Mouse (Mus musculus): Measurements from ENCODE around the gene Hrh2. TPM values are rescaled to one million over a fixed set of nuclear protein-coding genes. Genes with fewer than 3 reads are reported as not detected.

Gene Hrh2
- polyA plus RNA-seq, 1 experiment from 2014 or later: not detected

GRCm38 (mm10) chr13:54202458-54202857 lies 10.5 kb downstream of the Hrh2 start:
- no peak for DNase-seq (ENCODE audit: low spot score, missing footprints)
- 0 out of 2 replicates have a peak, but pooled peaks cover 2% of the 10 kb centered on the region for H3K4me1 ChIP-seq (ENCODE audit: control insufficient read depth, insufficient read depth, low read length)
- 89% methylated on average over 8 of the region's 8 CpGs for WGBS

GRCm38 (mm10) chr13:54203419-54203818 lies 11.5 kb downstream of the Hrh2 start:
- no peaks in the 10 kb centered on the region for H3K36me3 ChIP-seq (ENCODE audit: control insufficient read depth, insufficient read depth, low read length)
- H3K9me3 ChIP-seq (ENCODE audit: control insufficient read depth, low read length): no peaks in the 10 kb centered on the region
- H3K9ac ChIP-seq (ENCODE audit: low read length): no peak overlapping the region
- H3K4me2 ChIP-seq: no peak overlapping the region
- H3K4me1 ChIP-seq (ENCODE audit: control insufficient read depth, insufficient read depth, low read length): 0 out of 2 replicates have a peak, but pooled peaks cover 2% of the 10 kb centered on the region
- no peak overlapping the region for H3K27ac ChIP-seq (ENCODE audit: low read depth, low read length)
- DNase-seq (ENCODE audit: low spot score, missing footprints) (no peak), ATAC-seq (ENCODE audit: low FRiP score) (no peak)
- H3K4me3 ChIP-seq (ENCODE audit: low read depth, low read length): no peak overlapping the region
- no peaks in the 10 kb centered on the region for H3K27me3 ChIP-seq (ENCODE audit: control insufficient read depth, insufficient read depth, low read length)
- 88% methylated on average over 2 of the region's 2 CpGs for WGBS

More at GRCm38 (mm10) chr13:54202458-54202857, 10.5 kb downstream of the Hrh2 start:
- Histone ChIP-seq H3K9ac (ENCODE audit: low read length) (no peak overlapping the region), H3K27ac (ENCODE audit: low read depth, low read length) (no peak overlapping the region), H3K9me3 (ENCODE audit: control insufficient read depth, low read length) (no peaks in the 10 kb centered on the region), H3K4me3 (ENCODE audit: low read depth, low read length) (no peak overlapping the region), H3K4me2 (no peak overlapping the region), H3K27me3 (ENCODE audit: control insufficient read depth, insufficient read depth, low read length) (no peaks in the 10 kb centered on the region), H3K36me3 (ENCODE audit: control insufficient read depth, insufficient read depth, low read length) (no peaks in the 10 kb centered on the region)
- ATAC-seq (ENCODE audit: low FRiP score): no peak

GRCm38 (mm10) chr13:54205195-54205594 lies 13.3 kb downstream of the Hrh2 start:
- DNase-seq (ENCODE audit: low spot score, missing footprints) (no peak), ATAC-seq (ENCODE audit: low FRiP score) (no peak)
- 83% methylated on average over 7 of the region's 7 CpGs for WGBS
- Histone ChIP-seq H3K4me3 (ENCODE audit: low read depth, low read length) (no peak overlapping the region), H3K4me1 (ENCODE audit: control insufficient read depth, insufficient read depth, low read length) (peaks cover 4% of the 10 kb centered on the region; the same call in 1 of the 2 replicates), H3K27me3 (ENCODE audit: control insufficient read depth, insufficient read depth, low read length) (no peaks in the 10 kb centered on the region), H3K4me2 (no peak overlapping the region), H3K36me3 (ENCODE audit: control insufficient read depth, insufficient read depth, low read length) (no peaks in the 10 kb centered on the region), H3K27ac (ENCODE audit: low read depth, low read length) (no peak overlapping the region), H3K9me3 (ENCODE audit: control insufficient read depth, low read length) (no peaks in the 10 kb centered on the region), H3K9ac (ENCODE audit: low read length) (no peak overlapping the region)

GRCm38 (mm10) chr13:54206140-54206753 lies 14.3 kb downstream of the Hrh2 start:
- 68% methylated on average over 9 of the region's 9 CpGs for whole genome bisulfite sequencing
- no peak for ATAC-seq (ENCODE audit: low FRiP score)
- no peak overlapping the region for H3K4me2 ChIP-seq

GRCm38 (mm10) chr13:54209476-54210253 lies 17.7 kb downstream of the Hrh2 start:
- Histone ChIP-seq H3K4me1 (ENCODE audit: control insufficient read depth, insufficient read depth, low read length) (peaks cover 18% of the 10 kb centered on the region), H3K4me3 (ENCODE audit: low read depth, low read length) (no peak overlapping the region), H3K9ac (ENCODE audit: low read length) (peak overlapping the region; percentile 5; the same call in 1 of the 2 replicates), H3K27ac (ENCODE audit: low read depth, low read length) (no peak overlapping the region), H3K4me2 (no peak overlapping the region), H3K9me3 (ENCODE audit: control insufficient read depth, low read length) (no peaks in the 10 kb centered on the region), H3K36me3 (ENCODE audit: control insufficient read depth, insufficient read depth, low read length) (no peaks in the 10 kb centered on the region), H3K27me3 (ENCODE audit: control insufficient read depth, insufficient read depth, low read length) (no peaks in the 10 kb centered on the region)
- no peak for DNase-seq (ENCODE audit: low spot score, missing footprints)
- no peak for ATAC-seq (ENCODE audit: low FRiP score)
- WGBS: 60% methylated on average over 8 of the region's 8 CpGs

More at GRCm38 (mm10) chr13:54206140-54206753, 14.3 kb downstream of the Hrh2 start:
- DNase-seq (ENCODE audit: low spot score, missing footprints): peak; percentile 76
- Histone ChIP-seq H3K4me3 (ENCODE audit: low read depth, low read length) (no peak overlapping the region), H3K27me3 (ENCODE audit: control insufficient read depth, insufficient read depth, low read length) (no peaks in the 10 kb centered on the region), H3K9ac (ENCODE audit: low read length) (no peak overlapping the region), H3K36me3 (ENCODE audit: control insufficient read depth, insufficient read depth, low read length) (no peaks in the 10 kb centered on the region), H3K27ac (ENCODE audit: low read depth, low read length) (no peak overlapping the region), H3K9me3 (ENCODE audit: control insufficient read depth, low read length) (no peaks in the 10 kb centered on the region), H3K4me1 (ENCODE audit: control insufficient read depth, insufficient read depth, low read length) (peaks cover 7% of the 10 kb centered on the region)

GRCm38 (mm10) chr13:54211528-54212488 lies 19.9 kb downstream of the Hrh2 start:
- Histone ChIP-seq H3K4me2 (no peak overlapping the region), H3K4me3 (ENCODE audit: low read depth, low read length) (no peak overlapping the region), H3K27me3 (ENCODE audit: control insufficient read depth, insufficient read depth, low read length) (no peaks in the 10 kb centered on the region), H3K9me3 (ENCODE audit: control insufficient read depth, low read length) (no peaks in the 10 kb centered on the region), H3K36me3 (ENCODE audit: control insufficient read depth, insufficient read depth, low read length) (no peaks in the 10 kb centered on the region), H3K9ac (ENCODE audit: low read length) (no peak overlapping the region; the same call in 1 of the 2 replicates), H3K4me1 (ENCODE audit: control insufficient read depth, insufficient read depth, low read length) (peaks cover 16% of the 10 kb centered on the region), H3K27ac (ENCODE audit: low read depth, low read length) (peak overlapping the region; percentile 75)
- 33% methylated on average over 10 of the region's 10 CpGs for WGBS
- DNase-seq (ENCODE audit: low spot score, missing footprints) (peak; percentile 93), ATAC-seq (ENCODE audit: low FRiP score) (peak; percentile 94)

- peak; percentile 29 for ATAC-seq (ENCODE audit: low FRiP score)
- Histone ChIP-seq H3K27me3 (ENCODE audit: control insufficient read depth, insufficient read depth, low read length) (no peaks in the 10 kb centered on the region), H3K4me2 (no peak overlapping the region), H3K9me3 (ENCODE audit: control insufficient read depth, low read length) (no peaks in the 10 kb centered on the region), H3K4me3 (ENCODE audit: low read depth, low read length) (no peak overlapping the region), H3K4me1 (ENCODE audit: control insufficient read depth, insufficient read depth, low read length) (peaks cover 16% of the 10 kb centered on the region), H3K9ac (ENCODE audit: low read length) (no peak overlapping the region; the same call in 1 of the 2 replicates), H3K36me3 (ENCODE audit: control insufficient read depth, insufficient read depth, low read length) (no peaks in the 10 kb centered on the region), H3K27ac (ENCODE audit: low read depth, low read length) (peak overlapping the region; percentile 75)
- WGBS: 57% methylated on average over 5 of the region's 5 CpGs
- peak; percentile 88 for DNase-seq (ENCODE audit: low spot score, missing footprints)
Measured at GRCm38 (mm10) chr13:54212516-54212915, 20.6 kb downstream of the Hrh2 start.

GRCm38 (mm10) chr13:54215266-54215665 lies 23.3 kb downstream of the Hrh2 start:
- DNase-seq (ENCODE audit: low spot score, missing footprints): no peak
- WGBS: 50% methylated on average over 5 of the region's 5 CpGs
- H3K27ac ChIP-seq (ENCODE audit: low read depth, low read length): no peak overlapping the region

More at GRCm38 (mm10) chr13:54215266-54215665, 23.3 kb downstream of the Hrh2 start:
- H3K9me3 ChIP-seq (ENCODE audit: control insufficient read depth, low read length): no peaks in the 10 kb centered on the region
- no peak overlapping the region for H3K4me2 ChIP-seq
- H3K9ac ChIP-seq (ENCODE audit: low read length): no peak overlapping the region
- ATAC-seq (ENCODE audit: low FRiP score): no peak
- H3K4me3 ChIP-seq (ENCODE audit: low read depth, low read length): no peak overlapping the region
- H3K27me3 ChIP-seq (ENCODE audit: control insufficient read depth, insufficient read depth, low read length): no peaks in the 10 kb centered on the region
- peaks cover 14% of the 10 kb centered on the region for H3K4me1 ChIP-seq (ENCODE audit: control insufficient read depth, insufficient read depth, low read length)
- H3K36me3 ChIP-seq (ENCODE audit: control insufficient read depth, insufficient read depth, low read length): no peaks in the 10 kb centered on the region

Data from midbrain, embryonic 11.5 days (tissue).